Mouse (Mus musculus): ENCODE measurements around the gene Golim4. TPM values are rescaled to one million over a fixed set of nuclear protein-coding genes. Genes with fewer than 3 reads are reported as not detected.

Golim4 gene
- polyA plus RNA-seq, 2 experiments: 12.5 to 18.8 TPM

DNA sequence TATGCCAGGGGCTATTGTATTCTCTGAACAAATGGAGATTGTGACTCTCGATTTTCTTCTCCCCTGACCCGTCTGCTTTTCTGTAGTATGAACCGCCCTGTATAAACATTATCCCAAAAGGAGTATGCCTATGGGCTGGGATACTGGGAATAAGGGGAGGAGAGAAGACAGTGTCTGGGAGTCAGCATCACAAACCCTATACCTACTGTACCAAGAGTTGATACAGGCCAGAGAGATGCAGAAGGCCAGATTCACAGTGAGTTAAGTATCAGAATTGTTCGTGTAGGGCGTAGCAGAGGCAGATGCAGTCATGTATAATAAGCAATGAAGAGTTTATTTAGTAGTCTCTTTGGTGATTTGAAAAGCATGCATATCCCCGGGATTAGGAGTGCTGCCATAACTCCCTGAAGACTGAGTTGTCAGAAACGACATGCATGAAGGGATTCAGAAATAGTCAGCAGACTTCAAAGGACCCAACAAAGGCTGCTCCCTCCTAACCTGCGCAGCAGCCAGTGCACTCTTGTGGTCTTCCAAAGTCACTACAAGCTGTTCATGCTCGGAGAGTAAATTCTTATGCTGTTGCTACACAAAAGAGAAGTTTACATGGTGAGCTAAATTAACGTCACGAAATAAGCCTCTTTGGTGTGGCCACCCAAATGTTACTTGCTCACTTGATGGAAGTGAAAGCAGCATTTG, 54.7 kb downstream of the Golim4 start:
- Histone ChIP-seq H3K9me3 (ENCODE audit: control insufficient read depth, low read length) (no peaks in the 10 kb centered on the region), H3K4me3 (ENCODE audit: insufficient read depth in 1 of 2, low read depth in 2 of 2, low read length in 2 of 2) (no peak overlapping the region), H3K4me1 (replicated peaks; ENCODE audit: control insufficient read depth in 2 of 2, insufficient read depth in 2 of 2, low read length in 1 of 2) (no peaks in the 10 kb centered on the region), H3K27me3 (ENCODE audit: control insufficient read depth, insufficient read depth, low read length) (no peaks in the 10 kb centered on the region), H3K4me2 (ENCODE audit: low read depth) (no peak overlapping the region), H3K27ac (no peak overlapping the region), H3K9ac (replicated peaks) (no peak overlapping the region), H3K36me3 (replicated peaks; ENCODE audit: control insufficient read depth, insufficient read depth, low read depth) (peaks cover 4% of the 10 kb centered on the region)
- no peak for ATAC-seq (ENCODE audit: insufficient read depth)
- TF ChIP-seq EP300 (IDR thresholded peaks at IDR 0.05; ENCODE audit: low read depth) (no peak), CTCF (IDR thresholded peaks at IDR 0.05; ENCODE audit: low read depth) (no peak; the same call in 1 of the 2 replicates)
- no peak for DNase-seq (ENCODE audit: low read depth in 3 of 3, low spot score in 3 of 3)
- 83% methylated on average over 11 of the region's 11 CpGs for WGBS (ENCODE audit: insufficient replicate concordance)

DNA sequence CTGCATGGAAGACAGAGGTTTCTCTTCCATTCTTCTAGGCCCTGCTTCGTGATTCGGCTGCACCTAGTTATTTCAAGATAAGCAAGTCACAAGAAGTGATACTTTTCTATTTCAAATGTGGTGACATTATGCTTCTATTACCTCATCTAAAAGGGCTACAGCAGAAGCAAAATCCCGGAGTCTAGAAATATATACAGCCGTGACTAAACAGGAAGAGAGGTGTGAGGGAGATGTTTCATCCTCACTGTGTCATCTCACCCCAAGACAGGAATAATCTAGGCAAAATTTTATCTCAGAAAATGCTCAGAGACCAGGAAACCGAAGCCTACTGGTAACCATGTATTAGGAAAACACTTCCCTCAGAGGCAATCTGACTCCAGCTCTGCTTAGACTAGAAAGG, 61.7 kb downstream of the Golim4 start:
- DNase-seq (ENCODE audit: low read depth in 3 of 3, low spot score in 3 of 3): no peak
- no peak for TF ChIP-seq CTCF (IDR thresholded peaks at IDR 0.05; ENCODE audit: low read depth)
- TF ChIP-seq EP300 (IDR thresholded peaks at IDR 0.05; ENCODE audit: low read depth): no peak
- no peak overlapping the region for H3K4me2 ChIP-seq (ENCODE audit: low read depth)
- no peak overlapping the region for H3K4me3 ChIP-seq (ENCODE audit: insufficient read depth in 1 of 2, low read depth in 2 of 2, low read length in 2 of 2)
- H3K36me3 ChIP-seq (replicated peaks; ENCODE audit: control insufficient read depth, insufficient read depth, low read depth): peaks cover 17% of the 10 kb centered on the region
- 82% methylated on average over 5 of the region's 5 CpGs for WGBS (ENCODE audit: insufficient replicate concordance)
- no peaks in the 10 kb centered on the region for H3K27me3 ChIP-seq (ENCODE audit: control insufficient read depth, insufficient read depth, low read length)
- H3K27ac ChIP-seq: no peak overlapping the region
- H3K4me1 ChIP-seq (replicated peaks; ENCODE audit: control insufficient read depth in 2 of 2, insufficient read depth in 2 of 2, low read length in 1 of 2): no peaks in the 10 kb centered on the region
- ATAC-seq (ENCODE audit: insufficient read depth): no peak
- H3K9me3 ChIP-seq (ENCODE audit: control insufficient read depth, low read length): no peaks in the 10 kb centered on the region
- H3K9ac ChIP-seq (replicated peaks): no peak overlapping the region

DNA sequence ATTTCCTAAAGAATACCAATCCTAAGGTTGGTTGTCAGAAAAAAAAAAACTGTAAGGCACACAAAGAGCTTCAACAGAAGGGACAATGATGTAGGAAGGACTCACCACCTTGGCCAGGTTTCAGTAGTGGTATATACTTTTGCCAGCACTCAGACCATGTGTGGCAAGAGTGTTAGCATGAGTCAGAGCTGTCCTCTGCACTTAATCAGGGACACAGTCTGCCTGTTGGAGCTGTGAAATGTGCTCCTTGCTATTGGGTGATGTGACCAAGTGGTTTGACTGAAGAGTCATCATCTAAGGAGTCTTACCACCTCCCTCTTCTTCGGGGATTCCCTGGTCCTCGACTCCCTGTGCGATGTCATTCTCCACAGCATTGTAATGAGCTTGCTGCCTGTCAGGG, 65.2 kb downstream of the Golim4 start:
- 77% methylated on average over 3 of the region's 3 CpGs for WGBS (ENCODE audit: insufficient replicate concordance)
- H3K27ac ChIP-seq: no peak overlapping the region
- no peak overlapping the region for H3K9ac ChIP-seq (replicated peaks)
- H3K4me1 ChIP-seq (replicated peaks; ENCODE audit: control insufficient read depth in 2 of 2, insufficient read depth in 2 of 2, low read length in 1 of 2): no peaks in the 10 kb centered on the region
- DNase-seq (ENCODE audit: low read depth in 3 of 3, low spot score in 3 of 3) (no peak), ATAC-seq (ENCODE audit: insufficient read depth) (no peak)
- H3K27me3 ChIP-seq (ENCODE audit: control insufficient read depth, insufficient read depth, low read length): no peaks in the 10 kb centered on the region
- no peak overlapping the region for H3K4me2 ChIP-seq (ENCODE audit: low read depth)
- no peak overlapping the region for H3K4me3 ChIP-seq (ENCODE audit: insufficient read depth in 1 of 2, low read depth in 2 of 2, low read length in 2 of 2)
- TF ChIP-seq CTCF (IDR thresholded peaks at IDR 0.05; ENCODE audit: low read depth): no peak
- no peak for TF ChIP-seq EP300 (IDR thresholded peaks at IDR 0.05; ENCODE audit: low read depth)
- no peaks in the 10 kb centered on the region for H3K9me3 ChIP-seq (ENCODE audit: control insufficient read depth, low read length)
- peaks cover 22% of the 10 kb centered on the region for H3K36me3 ChIP-seq (replicated peaks; ENCODE audit: control insufficient read depth, insufficient read depth, low read depth)

GRCm38 (mm10) chr3:75889323-75889722, 67.4 kb downstream of the Golim4 start:
- no peak overlapping the region for H3K4me2 ChIP-seq (ENCODE audit: low read depth)
- H3K36me3 ChIP-seq (replicated peaks; ENCODE audit: control insufficient read depth, insufficient read depth, low read depth): peaks cover 22% of the 10 kb centered on the region
- no peak overlapping the region for H3K4me3 ChIP-seq (ENCODE audit: insufficient read depth in 1 of 2, low read depth in 2 of 2, low read length in 2 of 2)
- H3K4me1 ChIP-seq (replicated peaks; ENCODE audit: control insufficient read depth in 2 of 2, insufficient read depth in 2 of 2, low read length in 1 of 2): no peaks in the 10 kb centered on the region
- H3K9me3 ChIP-seq (ENCODE audit: control insufficient read depth, low read length): no peaks in the 10 kb centered on the region
- WGBS (ENCODE audit: insufficient replicate concordance): 79% methylated on average over 1 of the region's 1 CpGs
- no peaks in the 10 kb centered on the region for H3K27me3 ChIP-seq (ENCODE audit: control insufficient read depth, insufficient read depth, low read length)
- no peak overlapping the region for H3K9ac ChIP-seq (replicated peaks)
- DNase-seq (ENCODE audit: low read depth in 3 of 3, low spot score in 3 of 3) (no peak), ATAC-seq (ENCODE audit: insufficient read depth) (no peak)
- TF ChIP-seq EP300 (IDR thresholded peaks at IDR 0.05; ENCODE audit: low read depth): no peak
- TF ChIP-seq CTCF (IDR thresholded peaks at IDR 0.05; ENCODE audit: low read depth): no peak
- no peak overlapping the region for H3K27ac ChIP-seq

DNA sequence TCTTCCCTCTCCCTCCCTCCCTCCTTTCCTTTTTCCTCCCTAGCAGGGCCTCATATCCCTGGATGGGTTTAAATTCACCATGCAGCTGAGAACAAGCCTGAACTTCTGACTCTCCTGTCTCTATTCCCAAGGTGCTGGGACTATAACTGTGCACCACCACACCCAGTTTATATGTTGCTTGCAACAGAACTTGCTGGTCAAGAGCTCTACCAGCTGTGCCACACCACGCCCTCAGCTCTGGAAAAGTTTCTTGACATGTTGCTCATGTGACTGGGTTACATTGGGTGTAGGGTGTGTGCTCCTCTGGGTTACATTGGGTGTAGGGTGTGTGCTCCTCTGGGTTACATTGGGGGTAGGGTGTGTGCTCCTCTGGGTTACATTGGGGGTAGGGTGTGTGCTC, 75.2 kb downstream of the Golim4 start:
- H3K27ac ChIP-seq: no peak overlapping the region
- H3K36me3 ChIP-seq (replicated peaks; ENCODE audit: control insufficient read depth, insufficient read depth, low read depth): peaks cover 17% of the 10 kb centered on the region
- H3K4me1 ChIP-seq (replicated peaks; ENCODE audit: control insufficient read depth in 2 of 2, insufficient read depth in 2 of 2, low read length in 1 of 2): no peaks in the 10 kb centered on the region
- H3K9ac ChIP-seq (replicated peaks): no peak overlapping the region
- DNase-seq (ENCODE audit: low read depth in 3 of 3, low spot score in 3 of 3) (no peak), ATAC-seq (ENCODE audit: insufficient read depth) (no peak)
- H3K9me3 ChIP-seq (ENCODE audit: control insufficient read depth, low read length): no peaks in the 10 kb centered on the region
- no peak overlapping the region for H3K4me2 ChIP-seq (ENCODE audit: low read depth)
- 59% methylated on average over 1 of the region's 1 CpGs for WGBS (ENCODE audit: insufficient replicate concordance)
- no peaks in the 10 kb centered on the region for H3K27me3 ChIP-seq (ENCODE audit: control insufficient read depth, insufficient read depth, low read length)
- TF ChIP-seq EP300 (IDR thresholded peaks at IDR 0.05; ENCODE audit: low read depth) (no peak), CTCF (IDR thresholded peaks at IDR 0.05; ENCODE audit: low read depth) (no peak)
- H3K4me3 ChIP-seq (ENCODE audit: insufficient read depth in 1 of 2, low read depth in 2 of 2, low read length in 2 of 2): no peak overlapping the region
